Mouse (Mus musculus) embryonic facial prominence, embryonic 13.5 days (tissue): ENCODE data around the gene Naga. TPM values are rescaled to one million over a fixed set of nuclear protein-coding genes. Genes with fewer than 3 reads are reported as not detected.
"Not testable (repeated sequence)": the region's sequence is repeated elsewhere in the genome, so short reads cannot be mapped to it uniquely, and the experiment has no call there.

ENCODE experiments used
- ATAC-seq: fragments of 200-750 bp; cut with Nextera tagmentation; 2 replicates; pipeline ENCODE4 v1.8.0; 2017; ENCODE audit warnings: low read depth; ENCODE audit not compliant: insufficient number of reproducible peaks, insufficient read depth, low FRiP score, low TSS enrichment
- H3K27ac ChIP-seq: fragments of 300-500 bp; sonication (generic); 2 replicates; pipeline ENCODE4 v1.5.1; 2015; ENCODE audit warnings: moderate library complexity, mild to moderate bottlenecking, inconsistent platforms
- H3K27me3 ChIP-seq: fragments of 300-500 bp; sonication (generic); 2 replicates; pipeline ENCODE4 v1.6.1; 2015; ENCODE audit warnings: mild to moderate bottlenecking, inconsistent platforms
- H3K36me3 ChIP-seq: fragments of 300-500 bp; sonication (generic); 2 replicates; pipeline ENCODE4 v1.6.1; 2015; ENCODE audit warnings: mild to moderate bottlenecking, inconsistent platforms
- H3K4me1 ChIP-seq: fragments of 300-500 bp; sonication (generic); 2 replicates; pipeline ENCODE4 v1.6.1; 2015; ENCODE audit warnings: inconsistent platforms
- H3K4me2 ChIP-seq: fragments of 300-500 bp; sonication (generic); 2 replicates; pipeline ENCODE4 v1.6.1; 2015; ENCODE audit warnings: moderate library complexity, mild to moderate bottlenecking, inconsistent platforms
- H3K4me3 ChIP-seq: fragments of 300-500 bp; sonication (generic); 2 replicates; pipeline ENCODE4 v1.5.1; 2015; ENCODE audit warnings: mild to moderate bottlenecking, inconsistent platforms
- H3K9ac ChIP-seq: fragments of 300-500 bp; sonication (generic); 2 replicates; pipeline ENCODE4 v1.6.1; 2015; ENCODE audit warnings: mild to moderate bottlenecking, inconsistent platforms
- H3K9me3 ChIP-seq: fragments of 300-500 bp; sonication (generic); 2 replicates; pipeline ENCODE4 v1.6.1; 2016; ENCODE audit warnings: inconsistent platforms
- WGBS: fragments of 180-500 bp; shearing (Covaris S2); methylation state at CpG from one replicate; pipeline ENCODE4 v1.1.7; 2015; ENCODE audit warnings: mixed read lengths; 5-methylcytosine and 5-hydroxymethylcytosine counted together
- polyA plus RNA-seq: library from polyadenylated mRNA; unstranded; fragments of >200 nt; fragmentation: Nextera tagmentation; extraction: Ambion mirVana; gene quantifications from 2 replicates; pipeline ENCODE4 v1.2.1, GENCODE M21; 2015

The Naga gene
- polyA plus RNA-seq, 1 experiment from 2014 or later, result 46.0 TPM

- peaks cover 21% of the 10 kb centered on the region for H3K4me1 ChIP-seq
- H3K4me2 ChIP-seq, result no peak overlapping the region
- H3K4me3 ChIP-seq, result no peak overlapping the region
- H3K27ac ChIP-seq, result no peak overlapping the region
- H3K27me3 ChIP-seq, result no peaks in the 10 kb centered on the region
- 0 out of 2 replicates have a peak, but pooled peaks have one; percentile 11 for ATAC-seq
- H3K9me3 ChIP-seq, result no peaks in the 10 kb centered on the region
- peaks cover 16% of the 10 kb centered on the region; the same call in 1 of the 2 replicates for H3K36me3 ChIP-seq
- no peak overlapping the region for H3K9ac ChIP-seq
- 85% methylated on average over 5 of the region's 5 CpGs for WGBS
Measured at GRCm38 (mm10) chr15:82374437-82374836, 35.7 kb upstream of the Naga start.

- ATAC-seq, result no peak
- no peaks in the 10 kb centered on the region for H3K27me3 ChIP-seq
- peaks cover 16% of the 10 kb centered on the region; the same call in 1 of the 2 replicates for H3K36me3 ChIP-seq
- H3K4me3 ChIP-seq, result no peak overlapping the region
- no peak overlapping the region for H3K4me2 ChIP-seq
- no peaks in the 10 kb centered on the region for H3K9me3 ChIP-seq
- H3K4me1 ChIP-seq, result peaks cover 9% of the 10 kb centered on the region
- H3K27ac ChIP-seq, result no peak overlapping the region
- WGBS, result 89% methylated on average over 5 of the region's 5 CpGs
- no peak overlapping the region for H3K9ac ChIP-seq
Measured at GRCm38 (mm10) chr15:82372991-82373390, 34.3 kb upstream of the Naga start.

GRCm38 (mm10) chr15:82372446-82372845 lies 33.7 kb upstream of the Naga start:
- Histone ChIP-seq H3K4me1 (peaks cover 7% of the 10 kb centered on the region), H3K27ac (no peak overlapping the region), H3K9ac (no peak overlapping the region), H3K27me3 (no peaks in the 10 kb centered on the region), H3K4me3 (no peak overlapping the region), H3K9me3 (no peaks in the 10 kb centered on the region), H3K4me2 (no peak overlapping the region), H3K36me3 (peaks cover 16% of the 10 kb centered on the region; the same call in 1 of the 2 replicates)
- ATAC-seq, result no peak
- 86% methylated on average over 6 of the region's 6 CpGs for WGBS

- H3K4me3 ChIP-seq, result no peak overlapping the region
- no peak overlapping the region for H3K9ac ChIP-seq
- H3K9me3 ChIP-seq, result no peaks in the 10 kb centered on the region
- peaks cover 6% of the 10 kb centered on the region; the same call in 1 of the 2 replicates for H3K36me3 ChIP-seq
- ATAC-seq, result no peak
- H3K27ac ChIP-seq, result no peak overlapping the region
- H3K27me3 ChIP-seq, result no peaks in the 10 kb centered on the region
- WGBS, result 84% methylated on average over 1 of the region's 1 CpGs
- no peaks in the 10 kb centered on the region for H3K4me1 ChIP-seq
- no peak overlapping the region for H3K4me2 ChIP-seq
Measured at GRCm38 (mm10) chr15:82368851-82369250, 30.1 kb upstream of the Naga start.

- ATAC-seq, result no peak
- H3K27me3 ChIP-seq, result no peaks in the 10 kb centered on the region
- H3K4me1 ChIP-seq, result no peaks in the 10 kb centered on the region
- no peak overlapping the region for H3K9ac ChIP-seq
- H3K27ac ChIP-seq, result no peak overlapping the region
- no peak overlapping the region for H3K4me3 ChIP-seq
- no peaks in the 10 kb centered on the region for H3K9me3 ChIP-seq
- peaks cover 5% of the 10 kb centered on the region; the same call in 1 of the 2 replicates for H3K36me3 ChIP-seq
- no peak overlapping the region for H3K4me2 ChIP-seq
- 87% methylated on average over 4 of the region's 4 CpGs for WGBS
Measured at GRCm38 (mm10) chr15:82368146-82368545, 29.4 kb upstream of the Naga start.

- WGBS, result 11% methylated on average over 6 of the region's 9 CpGs
- H3K27ac ChIP-seq, H3K4me1 ChIP-seq, H3K4me2 ChIP-seq, H3K9ac ChIP-seq, H3K27me3 ChIP-seq, ATAC-seq, H3K36me3 ChIP-seq, H3K4me3 ChIP-seq, H3K9me3 ChIP-seq: not testable (repeated sequence)
Measured at GRCm38 (mm10) chr15:82364561-82364960, 25.8 kb upstream of the Naga start.

GRCm38 (mm10) chr15:82363801-82364200 lies 25.1 kb upstream of the Naga start:
- H3K27ac ChIP-seq, H3K9me3 ChIP-seq, H3K27me3 ChIP-seq, H3K9ac ChIP-seq, ATAC-seq, H3K4me1 ChIP-seq, H3K36me3 ChIP-seq, H3K4me3 ChIP-seq, H3K4me2 ChIP-seq: not testable (repeated sequence)
- WGBS, result 62% methylated on average over 9 of the region's 12 CpGs

GRCm38 (mm10) chr15:82362234-82362633 lies 23.5 kb upstream of the Naga start:
- no peak overlapping the region for H3K4me2 ChIP-seq
- WGBS, result 91% methylated on average over 4 of the region's 4 CpGs
- no peaks in the 10 kb centered on the region for H3K9me3 ChIP-seq
- no peak overlapping the region for H3K4me3 ChIP-seq
- no peak for ATAC-seq
- no peak overlapping the region for H3K9ac ChIP-seq
- no peaks in the 10 kb centered on the region for H3K27me3 ChIP-seq
- no peaks in the 10 kb centered on the region for H3K36me3 ChIP-seq
- no peak overlapping the region for H3K27ac ChIP-seq
- peaks cover 5% of the 10 kb centered on the region; the same call in 1 of the 2 replicates for H3K4me1 ChIP-seq

- Histone ChIP-seq H3K4me1 (peaks cover 5% of the 10 kb centered on the region; the same call in 1 of the 2 replicates), H3K4me3 (no peak overlapping the region), H3K36me3 (no peaks in the 10 kb centered on the region), H3K27me3 (no peaks in the 10 kb centered on the region), H3K9me3 (no peaks in the 10 kb centered on the region), H3K27ac (no peak overlapping the region), H3K4me2 (no peak overlapping the region), H3K9ac (no peak overlapping the region)
- 59% methylated on average over 11 of the region's 11 CpGs for WGBS
- no peak for ATAC-seq
Measured at GRCm38 (mm10) chr15:82361459-82362018, 22.8 kb upstream of the Naga start.

- Histone ChIP-seq H3K27me3 (no peaks in the 10 kb centered on the region), H3K9me3 (no peaks in the 10 kb centered on the region), H3K36me3 (no peaks in the 10 kb centered on the region), H3K4me2 (no peak overlapping the region), H3K9ac (peak overlapping the region; percentile 49), H3K27ac (peak overlapping the region; percentile 48; the same call in 1 of the 2 replicates), H3K4me3 (no peak overlapping the region), H3K4me1 (peaks cover 9% of the 10 kb centered on the region; the same call in 1 of the 2 replicates)
- ATAC-seq, result no peak
- WGBS, result 61% methylated on average over 22 of the region's 22 CpGs
Measured at GRCm38 (mm10) chr15:82358431-82359260, 19.9 kb upstream of the Naga start.

- Histone ChIP-seq H3K27me3 (no peaks in the 10 kb centered on the region), H3K9me3 (no peaks in the 10 kb centered on the region), H3K9ac (peak within 1 kb of the TSS; percentile 98), H3K27ac (peak within 1 kb of the TSS; percentile 90), H3K4me1 (peaks cover 25% of the 10 kb centered on the region), H3K4me3 (peak within 1 kb of the TSS; percentile 98), H3K4me2 (peak within 1 kb of the TSS; percentile 89), H3K36me3 (peaks cover 18% of the 10 kb centered on the region)
- peak; percentile 99 for ATAC-seq
- WGBS, result 1% methylated on average over 57 of the region's 57 CpGs
Measured at GRCm38 (mm10) chr15:82354126-82354945, 15.6 kb upstream of the Naga start, which contains the start of gene Ndufa6. Ndufa6 (minus strand) TSS chr15:82354322.
